Mouse (Mus musculus) layer of hippocampus, adult 9-11 months (tissue): ENCODE data around the gene Plekhg3.

ENCODE experiments used
- DNase-seq: peaks from one replicate; pipeline ENCODE4 v3.0.0; 2022

Gene Plekhg3

DNA sequence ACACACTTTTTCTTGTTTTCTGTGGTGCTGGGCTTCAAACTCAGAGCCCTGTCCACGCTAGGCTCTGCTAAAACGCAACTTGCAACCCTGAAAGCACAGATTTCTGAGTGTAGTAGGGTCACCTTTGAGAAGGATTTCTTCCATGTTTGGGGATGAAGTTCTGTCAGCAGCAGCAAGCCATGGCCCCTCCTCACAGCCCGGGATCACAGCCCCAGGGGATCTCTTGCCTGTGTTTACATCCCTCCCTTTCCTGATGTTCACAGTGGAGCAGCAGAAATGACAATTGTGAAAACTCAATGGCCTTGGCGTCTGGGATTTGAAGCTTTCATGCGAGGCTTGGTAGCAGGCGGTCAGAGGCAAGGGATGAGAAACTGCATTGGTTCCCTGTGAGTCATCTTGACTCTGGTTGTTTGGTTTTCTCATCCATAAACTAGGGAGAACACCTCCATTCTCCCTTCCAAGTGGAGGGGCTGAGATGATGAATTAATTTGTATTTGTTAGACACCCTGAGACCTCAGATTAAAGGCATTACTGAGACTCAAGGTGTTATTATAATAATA is at the start of gene Plekhg3:
Plekhg3 (plus strand) TSS at position 312 of the 560 bp plus-strand sequence.
- no peak for DNase-seq

DNA sequence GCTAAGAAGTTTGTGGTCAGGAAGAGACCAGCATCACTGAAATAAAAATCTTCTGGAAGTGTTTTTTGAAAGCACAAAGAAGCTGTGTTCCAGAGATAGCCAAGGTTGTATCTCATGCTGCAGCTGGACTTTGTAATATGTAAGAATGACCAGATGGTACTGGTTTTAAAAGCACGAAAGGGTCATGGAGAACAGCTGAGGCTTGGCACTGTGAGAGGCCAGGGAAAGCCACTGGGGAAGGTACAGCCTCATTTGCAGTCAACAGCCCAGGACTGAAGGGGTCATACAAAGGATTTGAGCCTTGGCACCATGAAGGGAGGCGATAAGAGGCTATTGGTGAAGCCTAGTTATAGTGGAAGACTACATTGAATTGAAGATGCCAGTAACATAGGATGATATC is 48.2 kb upstream of the Plekhg3 start:
- no peak for DNase-seq

DNA sequence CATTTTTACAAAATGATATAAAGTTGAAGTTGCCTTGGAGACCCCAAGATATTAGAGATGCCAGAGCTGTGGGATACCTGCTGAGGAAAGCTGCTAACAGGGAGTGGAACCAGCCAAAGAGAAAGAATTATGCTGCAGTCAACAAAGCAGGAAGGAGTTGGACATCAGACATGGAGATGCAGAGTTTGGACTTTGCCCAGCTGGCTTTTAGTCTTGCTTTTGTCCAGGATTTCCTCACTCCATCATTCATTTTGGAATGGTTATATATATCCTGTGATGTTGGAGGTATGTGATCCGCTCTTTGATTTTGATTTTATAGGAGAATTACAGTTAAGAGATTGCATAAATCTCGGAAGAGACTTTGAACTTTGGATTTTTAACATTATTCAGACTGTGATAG is 47.7 kb upstream of the Plekhg3 start:
- DNase-seq: no peak

DNA sequence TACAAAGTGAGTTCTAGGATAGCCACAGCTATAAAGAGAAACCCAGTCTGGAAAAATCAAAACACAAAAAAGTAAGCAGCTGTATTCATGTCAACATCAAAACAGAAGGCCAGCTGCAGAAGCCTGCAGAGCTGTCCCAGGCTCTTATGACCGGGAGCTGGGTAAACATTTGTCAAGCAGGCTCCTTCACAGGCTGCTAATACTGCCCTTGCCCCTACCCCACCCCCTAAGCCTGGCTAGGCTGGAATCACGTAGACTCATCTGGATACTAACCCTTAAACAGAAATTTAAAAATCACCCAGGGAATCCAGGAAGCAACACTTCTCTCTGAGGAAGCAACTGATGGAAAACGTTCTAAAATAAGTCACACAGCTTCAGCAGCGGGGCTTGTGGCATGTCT is 45.8 kb upstream of the Plekhg3 start:
- DNase-seq: no peak

DNA sequence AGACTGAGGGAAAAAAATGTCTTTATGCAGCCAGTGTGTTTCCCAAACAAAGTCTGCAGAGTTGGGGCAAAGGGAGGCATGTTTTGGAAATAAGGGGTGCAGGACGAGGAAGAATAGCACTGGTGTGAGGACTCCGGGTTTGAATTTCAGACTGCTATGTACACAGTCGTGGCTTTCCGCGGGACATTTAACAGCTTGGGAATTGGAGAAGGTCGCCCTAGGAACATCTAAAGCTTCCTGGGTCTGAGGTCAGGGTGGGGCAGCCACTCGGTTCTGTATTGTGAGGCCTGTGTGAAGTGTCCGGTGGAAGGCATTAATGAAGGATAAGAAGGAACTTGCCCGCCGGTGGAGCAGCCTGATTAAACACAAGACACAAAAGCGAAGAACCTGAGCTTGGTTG is 45.3 kb upstream of the Plekhg3 start:
- DNase-seq: no peak

DNA sequence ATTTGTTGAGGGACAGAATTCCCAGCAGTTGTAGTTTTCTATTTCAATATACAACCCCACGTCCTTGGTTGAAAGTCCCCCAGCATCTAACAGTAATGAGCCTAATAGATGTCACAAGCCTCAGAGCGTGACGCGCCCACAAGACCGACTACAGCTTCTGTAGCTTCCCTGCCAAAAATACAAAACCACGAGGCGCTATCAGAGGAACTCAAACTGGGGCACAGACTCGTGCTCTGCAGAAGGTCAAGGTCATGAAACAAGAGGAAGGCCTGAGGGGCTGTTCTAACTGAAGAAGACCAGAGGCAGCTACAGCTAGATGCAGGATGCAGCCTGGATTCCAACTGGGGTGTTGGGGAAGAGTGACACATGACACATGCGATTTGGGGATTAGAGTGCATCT is 43.7 kb upstream of the Plekhg3 start:
- DNase-seq: no peak

DNA sequence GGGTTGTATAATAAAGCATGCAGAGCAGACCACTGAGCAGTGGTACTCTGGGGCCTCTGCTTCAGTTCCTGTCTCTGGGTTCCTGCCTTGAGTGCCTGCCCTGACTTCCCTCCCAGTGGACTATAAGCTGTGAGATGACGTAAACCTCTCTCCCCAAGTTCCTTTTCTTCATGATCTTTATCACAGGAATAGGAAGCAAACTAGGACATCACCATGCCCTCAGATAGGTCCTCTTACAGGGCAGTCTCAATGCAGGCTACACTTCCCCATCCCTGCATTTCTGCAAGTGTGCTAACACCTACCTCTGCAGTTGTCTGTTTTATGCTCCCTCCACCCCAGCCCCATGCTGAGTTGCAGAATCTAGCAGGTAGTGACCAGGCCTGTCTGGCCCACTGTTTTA is 39.9 kb upstream of the Plekhg3 start:
- no peak for DNase-seq

DNA sequence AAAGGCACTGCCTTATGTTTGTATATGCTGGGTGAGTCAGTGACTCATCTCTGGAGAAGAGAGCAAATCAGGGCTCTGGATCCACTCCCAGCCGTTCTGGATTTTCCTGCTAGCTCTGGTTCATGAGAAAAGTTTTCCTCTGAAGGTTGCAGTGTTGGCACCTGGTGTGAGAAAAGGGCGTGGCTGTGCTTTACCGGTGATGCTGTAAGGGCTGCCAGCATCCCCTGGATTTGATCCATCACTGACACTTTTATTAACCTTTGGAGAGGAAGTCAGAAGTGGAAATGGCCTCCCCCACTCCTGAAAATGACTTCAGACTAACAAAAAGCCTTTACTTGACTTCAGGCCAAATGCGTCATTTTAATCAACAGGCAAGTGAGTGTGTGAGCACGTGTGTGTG is 37.2 kb upstream of the Plekhg3 start:
- no peak for DNase-seq

DNA sequence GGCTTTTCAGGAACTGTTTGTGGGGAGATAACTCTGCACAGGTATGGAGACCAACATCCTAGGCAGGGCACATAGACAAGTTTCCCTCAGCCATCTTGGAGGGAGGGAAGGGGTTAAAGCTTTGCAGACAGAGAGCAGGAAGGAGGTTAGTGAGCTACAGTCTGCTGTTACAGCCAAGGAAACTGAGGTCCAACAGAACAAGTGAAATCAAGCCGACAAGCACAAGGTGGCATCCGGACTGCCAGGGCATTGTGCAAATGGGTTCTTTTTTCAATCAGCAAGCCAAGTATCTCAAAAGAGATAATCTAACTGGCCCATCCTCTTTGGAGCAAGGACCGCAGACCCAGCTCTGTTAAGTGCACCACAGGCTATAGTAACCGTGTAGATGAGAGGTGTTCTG is 35.3 kb upstream of the Plekhg3 start:
- no peak for DNase-seq

DNA sequence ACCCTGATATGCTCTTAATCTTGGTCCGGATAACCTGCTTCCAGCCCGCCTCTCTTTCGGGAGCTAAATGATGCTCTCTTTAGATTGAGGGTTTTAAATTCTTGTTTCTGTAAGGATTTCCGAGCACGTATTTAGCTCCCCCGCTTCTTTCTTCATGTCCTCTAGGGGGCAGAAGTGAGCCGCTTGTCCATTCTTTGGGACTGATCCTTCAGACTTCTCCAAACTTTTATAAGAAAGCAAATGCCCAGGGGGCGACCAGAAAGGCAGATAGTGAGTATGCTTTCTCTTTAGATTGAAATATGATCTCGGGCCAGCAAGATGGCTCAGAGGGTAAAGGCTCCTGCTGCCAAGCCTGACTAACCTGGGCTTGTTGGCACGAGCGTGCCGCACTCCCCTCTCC is 34.4 kb upstream of the Plekhg3 start:
- DNase-seq: no peak

DNA sequence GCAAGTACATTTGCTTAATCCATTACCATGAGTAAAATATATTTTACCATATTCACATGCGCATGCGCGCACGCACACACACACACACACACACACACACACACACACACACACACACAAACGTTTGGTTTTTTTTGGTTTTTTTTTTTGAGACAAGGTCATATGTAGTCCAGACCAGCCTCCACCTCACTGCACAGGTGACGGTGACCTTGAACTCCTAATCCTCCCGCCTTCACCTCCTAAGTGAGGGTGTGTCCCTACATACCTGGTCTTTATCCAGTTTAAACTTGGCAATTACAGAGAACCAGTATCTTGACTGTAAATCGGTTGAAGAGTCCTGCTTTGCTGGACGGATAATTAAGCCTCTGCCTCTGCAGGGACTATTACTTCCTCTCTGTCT is 31.4 kb upstream of the Plekhg3 start:
- DNase-seq: no peak

DNA sequence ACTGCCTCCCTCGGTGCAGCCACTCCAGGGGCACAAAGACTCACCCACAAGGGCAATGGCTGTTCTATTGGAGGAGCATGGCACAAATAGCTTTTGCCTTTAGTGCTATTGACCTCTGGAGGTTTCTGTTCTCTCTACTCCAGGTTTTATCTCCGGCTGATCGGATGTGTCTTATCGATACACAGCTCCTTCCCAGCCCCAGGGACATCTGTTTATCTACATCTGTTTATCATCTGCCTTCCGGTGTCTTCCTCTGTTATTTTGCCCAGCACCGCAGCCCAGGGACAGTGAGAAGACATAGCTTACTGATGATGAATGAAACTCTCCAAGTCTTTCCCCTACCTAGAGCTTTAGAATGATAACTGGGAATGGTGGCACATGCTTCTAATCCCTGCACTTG is 30.6 kb upstream of the Plekhg3 start:
- DNase-seq: no peak

DNA sequence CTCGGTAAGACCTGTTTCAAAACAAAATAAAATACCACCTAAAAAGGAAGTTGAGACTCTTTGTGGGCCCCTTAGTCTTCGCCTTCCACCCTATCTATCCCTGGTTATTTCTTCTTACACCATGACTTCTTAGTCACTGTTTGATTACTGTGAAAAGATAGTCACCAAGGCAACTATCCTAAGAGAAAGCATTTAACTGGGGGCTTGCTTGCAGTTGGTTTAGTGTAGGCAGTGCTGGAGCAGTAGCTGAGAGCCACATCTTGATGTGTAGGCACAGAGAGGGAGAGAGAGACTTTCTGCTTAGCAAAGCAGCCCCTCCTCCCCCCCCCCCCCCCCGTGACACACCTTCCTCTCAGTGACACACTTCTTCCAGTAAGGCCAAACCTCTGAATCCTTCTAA is 29.8 kb upstream of the Plekhg3 start:
- DNase-seq: peak; percentile 28

DNA sequence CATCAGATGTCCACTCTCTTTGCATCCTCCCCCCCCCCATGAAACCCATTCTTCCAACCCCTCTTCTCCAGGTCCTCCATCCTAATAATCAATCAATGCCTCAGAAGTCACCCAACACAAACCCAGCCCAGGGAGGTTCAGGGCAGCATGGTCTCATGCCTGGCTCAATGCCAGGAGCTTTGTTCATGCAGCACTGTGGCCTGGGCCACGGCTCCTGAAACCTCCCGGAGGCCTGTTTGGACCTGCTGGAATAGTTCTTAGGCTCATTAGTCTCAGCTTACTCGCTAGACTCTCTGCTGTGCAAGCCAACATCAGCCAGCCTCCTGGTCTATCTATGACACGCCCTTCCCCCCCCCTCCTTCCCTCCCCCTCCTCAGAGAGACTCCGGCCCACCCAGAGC is 27.7 kb upstream of the Plekhg3 start:
- no peak for DNase-seq

DNA sequence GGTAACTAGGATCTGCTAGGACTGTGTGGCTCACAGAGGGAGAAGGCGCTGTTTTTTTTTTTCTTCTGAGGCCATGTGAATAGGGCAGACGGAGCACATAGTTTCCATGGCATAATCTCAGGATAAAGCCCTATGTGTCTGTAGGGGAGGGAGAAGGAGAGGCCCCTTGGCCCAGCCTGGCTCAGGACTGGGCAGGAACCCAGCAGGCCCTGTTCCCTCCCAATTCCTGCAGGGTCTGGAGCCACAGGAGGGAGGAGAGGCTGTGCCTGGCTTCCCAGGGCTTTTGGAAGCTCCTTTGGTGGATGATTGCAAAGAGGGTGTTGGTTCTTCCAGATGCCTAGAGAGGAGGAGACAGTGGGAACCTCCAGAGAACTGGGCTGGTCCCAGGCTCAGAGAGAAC is 24.2 kb upstream of the Plekhg3 start:
- DNase-seq: no peak

DNA sequence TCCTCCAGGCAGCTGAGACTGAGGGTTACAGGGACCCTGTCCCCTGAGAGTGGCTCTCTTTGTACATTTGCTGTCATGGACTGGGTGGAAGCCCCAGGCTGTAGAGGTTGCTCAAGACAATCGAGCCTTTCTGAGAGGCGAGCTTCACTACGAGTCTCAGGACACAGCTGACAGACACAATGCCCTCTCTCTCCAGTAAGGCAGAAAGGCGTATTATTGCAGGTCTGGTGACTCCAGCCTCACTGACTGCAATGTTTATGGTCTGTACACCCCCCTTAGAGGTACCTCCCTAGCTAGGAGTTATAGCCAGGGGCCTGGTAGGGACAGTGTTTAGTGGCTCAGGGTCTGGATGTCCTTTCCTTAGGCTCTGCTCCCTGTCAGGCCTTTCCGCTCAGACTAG is 22.9 kb upstream of the Plekhg3 start:
- DNase-seq: peak; percentile 63

DNA sequence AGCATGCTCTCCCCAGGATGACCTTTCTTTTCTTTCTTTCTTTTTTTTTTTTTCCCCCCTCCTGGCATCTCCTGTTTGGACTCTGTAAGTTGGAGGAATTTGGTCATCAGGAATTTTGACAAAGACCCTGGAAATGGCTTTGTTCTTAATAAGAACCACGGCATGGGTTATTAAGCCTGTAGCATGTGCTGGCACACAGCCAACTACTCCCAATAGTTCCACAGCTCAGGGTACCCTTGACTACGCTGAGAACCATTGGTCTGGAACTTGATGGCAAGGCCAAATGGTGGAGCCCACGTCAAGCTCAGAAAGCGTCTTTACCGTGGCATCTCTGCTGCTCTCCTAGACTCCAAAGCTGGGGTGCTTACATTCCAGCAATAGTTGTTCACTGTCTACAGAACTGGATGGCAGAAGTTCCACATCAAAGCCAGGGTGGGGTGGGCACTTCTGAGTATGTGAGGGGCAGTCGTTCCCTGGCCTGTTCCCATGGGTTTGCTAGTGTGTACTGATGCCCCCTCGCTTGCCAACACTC is 21.7 kb upstream of the Plekhg3 start:
- no peak for DNase-seq

DNA sequence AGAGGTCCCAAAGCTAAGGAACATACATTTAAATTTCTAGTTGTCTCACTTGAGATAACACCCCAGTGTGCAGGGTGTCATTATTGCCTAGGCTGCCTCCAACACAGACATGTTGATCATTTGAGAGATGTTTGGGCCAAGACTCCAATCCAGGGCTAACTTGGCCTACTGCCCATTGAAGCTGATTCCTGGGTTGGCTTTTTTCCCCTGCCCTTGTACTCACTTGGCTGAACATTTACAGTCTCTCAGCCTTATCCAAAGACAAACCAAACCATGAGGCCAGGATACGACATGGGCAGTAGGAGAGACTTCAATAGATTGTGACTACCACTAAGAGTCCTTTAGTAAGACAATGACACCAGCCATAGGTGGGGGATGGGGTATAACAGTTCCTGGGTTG is 18.0 kb upstream of the Plekhg3 start:
- no peak for DNase-seq

DNA sequence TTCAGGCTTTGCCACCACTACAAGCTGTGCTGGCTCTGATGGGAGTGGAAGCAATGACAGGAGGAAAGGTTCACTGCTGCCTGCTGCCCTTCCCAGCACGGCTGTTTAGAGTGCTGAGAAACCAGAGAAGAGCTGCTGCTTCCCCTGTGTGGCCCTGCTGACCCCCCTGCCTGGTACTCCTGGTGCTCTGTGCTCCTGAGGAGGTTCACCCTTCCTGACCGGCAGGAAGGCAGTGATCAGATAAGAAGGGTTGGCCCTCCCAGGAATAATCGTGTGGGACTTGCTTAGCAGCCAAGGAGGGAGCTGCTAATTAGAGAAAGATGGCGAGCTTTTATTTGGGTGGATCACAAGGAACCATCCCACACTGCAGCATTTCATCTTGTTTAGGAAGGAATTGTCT is 15.8 kb upstream of the Plekhg3 start:
- no peak for DNase-seq

DNA sequence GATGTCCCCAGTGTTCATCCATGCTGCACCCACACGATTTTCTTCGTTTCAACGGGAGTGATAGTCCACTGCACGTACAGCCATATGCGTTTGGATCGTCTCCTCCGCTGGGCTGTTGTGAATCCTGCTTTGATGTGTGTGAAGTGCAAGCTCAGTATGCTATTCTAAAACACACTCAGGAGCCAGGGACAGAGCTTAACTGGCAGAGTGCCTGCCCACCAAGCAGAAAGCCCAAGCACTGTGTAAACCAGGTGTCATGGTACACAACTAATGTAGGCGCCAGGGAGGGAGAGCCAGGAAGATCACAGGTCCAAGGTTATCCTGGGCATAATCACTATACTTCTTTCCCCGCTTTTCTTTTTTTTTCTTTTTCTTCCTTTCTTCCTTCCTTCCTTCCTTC is 12.7 kb upstream of the Plekhg3 start:
- no peak for DNase-seq

DNA sequence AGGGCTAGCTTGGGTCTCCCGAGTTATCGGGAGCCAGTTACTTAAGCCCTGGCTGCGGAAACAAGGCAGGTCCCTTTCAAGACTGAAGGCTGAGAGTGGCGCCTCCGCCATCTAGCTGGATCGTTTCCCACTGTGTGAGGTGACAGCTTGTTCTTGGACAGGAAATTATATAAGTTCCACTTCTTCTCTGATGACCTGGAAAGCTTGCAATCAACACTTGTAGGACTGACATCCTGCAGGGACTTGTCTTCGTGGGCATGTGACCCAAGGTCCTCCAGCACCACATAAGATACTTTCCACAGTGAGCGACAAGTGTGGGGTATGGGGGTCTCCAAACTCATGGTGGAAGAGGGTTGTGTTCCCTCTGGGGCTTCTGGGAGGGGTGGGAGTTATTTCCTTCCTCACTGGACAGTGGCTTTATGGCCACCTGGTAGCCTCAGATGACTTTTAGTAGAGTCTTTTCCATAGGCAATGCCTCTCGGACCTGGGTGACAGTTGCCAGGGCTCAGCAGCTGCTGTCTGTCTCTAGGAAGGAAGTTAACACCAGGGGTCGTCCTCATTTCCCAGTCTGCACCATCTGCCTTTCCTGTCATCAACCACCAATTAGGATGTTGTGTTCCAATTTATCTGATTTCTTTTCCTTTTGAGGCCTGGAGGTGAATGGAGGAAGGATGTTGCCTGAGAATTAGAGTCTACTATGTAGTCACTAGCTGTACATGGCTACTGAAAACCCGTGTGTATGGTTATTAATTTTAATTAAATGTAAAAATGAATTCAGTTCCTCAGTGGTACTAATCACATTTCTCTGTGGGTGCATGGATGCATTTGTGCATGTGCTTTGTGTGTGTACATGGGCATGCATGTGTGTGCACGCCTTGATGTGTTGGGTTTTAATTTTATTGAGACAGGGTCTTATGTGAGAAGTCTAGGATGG is 11.5 kb upstream of the Plekhg3 start:
- DNase-seq: no peak

DNA sequence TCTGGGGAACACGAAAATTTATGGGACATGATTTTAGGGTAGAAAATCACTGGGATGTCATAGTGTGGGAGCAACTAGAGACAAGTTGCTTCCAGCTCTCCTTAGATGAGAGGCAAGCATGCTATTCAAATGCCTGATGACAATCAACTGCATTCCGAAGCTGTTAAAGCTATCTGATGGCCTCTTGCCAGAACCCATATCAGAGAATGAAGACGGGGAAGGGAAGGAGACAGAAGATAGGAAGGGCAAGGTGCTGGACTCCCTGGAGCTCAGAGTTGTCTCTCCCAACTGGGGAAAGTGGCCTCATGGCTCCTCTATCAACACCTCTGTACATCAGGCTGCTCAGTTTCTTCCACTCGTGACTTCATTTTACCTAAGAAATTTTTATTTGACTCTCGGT is 7.0 kb upstream of the Plekhg3 start:
- no peak for DNase-seq

DNA sequence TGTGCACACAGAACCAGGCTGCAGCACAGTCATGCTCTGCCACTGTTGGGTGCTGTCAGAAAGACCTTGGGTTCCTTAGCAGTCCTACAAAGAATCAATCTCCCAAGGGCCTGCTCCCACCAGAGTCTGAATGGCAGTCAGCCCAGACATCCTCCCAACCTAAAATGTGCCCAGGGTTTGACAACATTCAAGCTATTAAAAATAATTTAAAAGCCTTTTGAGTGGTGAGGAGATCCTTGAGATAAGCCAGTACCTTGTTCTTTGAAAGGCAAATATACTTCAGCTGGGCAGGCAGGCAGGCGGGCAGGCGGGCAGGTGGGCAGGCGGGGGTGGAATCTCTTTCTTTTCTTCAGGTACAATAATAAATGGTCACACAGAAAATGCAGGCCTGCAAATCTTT is 5.8 kb upstream of the Plekhg3 start:
- DNase-seq: no peak

DNA sequence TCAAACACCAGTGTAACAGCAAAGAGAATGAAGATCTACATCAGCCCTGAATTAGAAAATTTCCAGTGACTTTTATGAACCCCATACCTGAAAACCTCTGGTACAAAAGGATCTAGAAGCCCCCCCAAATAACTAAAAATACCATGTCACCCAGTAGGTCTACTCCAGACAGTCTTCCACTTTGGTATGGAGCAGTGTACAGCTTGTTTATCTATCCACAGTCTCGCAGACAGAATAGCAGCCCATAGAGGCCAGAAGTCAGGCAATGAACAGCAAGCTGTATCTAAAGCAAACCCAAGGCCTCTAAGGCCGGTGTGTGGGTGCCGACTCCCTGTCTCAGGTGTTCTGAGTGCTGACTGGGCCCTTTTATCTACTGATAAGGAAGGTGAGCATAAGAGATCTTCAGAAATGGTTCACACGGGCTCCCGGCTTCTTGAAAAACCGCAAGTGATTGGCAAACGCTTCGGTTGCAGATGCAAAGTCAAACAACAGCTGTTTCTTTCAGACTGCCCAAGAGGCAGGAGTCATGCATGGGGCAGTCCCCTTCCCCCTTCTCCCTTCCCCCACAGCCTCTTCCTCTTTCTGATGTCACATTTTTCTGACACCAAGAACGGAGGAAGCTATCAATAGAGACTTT is 3.3 kb upstream of the Plekhg3 start:
- no peak for DNase-seq
